In genomic region chr10:88146707-88147477, GRCm38 (mm10) we compare ENCODE assay signal across 8 mouse cellular contexts. TPM values are rescaled to one million over a fixed set of nuclear protein-coding genes. Genes with fewer than 3 reads are reported as not detected.
DNase-seq lines count a peak whose midpoint lies in the region; ATAC-seq and TF ChIP-seq lines count a peak whose summit lies in the region.

Parpbp (minus strand) TSS chr10:88146941.
Nup37 (plus strand) TSS chr10:88146992.

- no peaks in the 10 kb centered on the region for H3K9me3 ChIP-seq in ES-E14 (ENCODE audit: control insufficient read depth, insufficient read depth, low read depth, low read length)
- no peaks in the 10 kb centered on the region for H3K9me3 ChIP-seq in forebrain, embryonic 16.5 days (ENCODE audit: control insufficient read depth, low read length)
- no peaks in the 10 kb centered on the region for H3K9me3 ChIP-seq in lung, embryonic 14.5 days (ENCODE audit: low read depth, low read length)

- peaks cover 0 to 6% of the 10 kb centered on the region in 2 experiments; a peak in 1 of 4 replicates for H3K4me1 ChIP-seq in ES-E14 (ENCODE audit: control insufficient read depth in 2 of 2, insufficient read depth in 2 of 2, low read length in 2 of 2, poor library complexity in 1 of 2)
- peaks cover 16% of the 10 kb centered on the region for H3K4me1 ChIP-seq in forebrain, embryonic 16.5 days (replicated peaks; ENCODE audit: control insufficient read depth, insufficient read depth, low read length)
- H3K4me1 ChIP-seq in lung, embryonic 14.5 days (ENCODE audit: insufficient read depth) = peaks cover 8% of the 10 kb centered on the region
- H3K4me1 ChIP-seq in olfactory bulb, adult 2 months (ENCODE audit: control insufficient read depth, insufficient read depth, low read length) = no peaks in the 10 kb centered on the region

- H3K9ac ChIP-seq in ES-E14 (ENCODE audit: insufficient read depth, low read depth, low read length, poor library complexity, severe bottlenecking) = peak within 1 kb of the TSS; percentile 89
- peak within 1 kb of the TSS; percentile 89 for H3K9ac ChIP-seq in forebrain, embryonic 16.5 days (replicated peaks; ENCODE audit: low read depth, low read length)
- H3K9ac ChIP-seq in lung, embryonic 14.5 days = peak within 1 kb of the TSS; percentile 79

- intact Hi-C loops in heart, postnatal 36 days (cut with DNase I) = loop anchor here (2.0 to 10.0 kb wide), 2 partner anchors 54 to 292 kb away; partner anchors contain the start of genes Igf1 and Washc3

- peak; percentile 73 for DNase-seq in ES-E14 (ENCODE audit: low read depth, low spot score)
- peak; percentile 83 for DNase-seq in cerebellum, adult 11-12 months
- peak; percentile 86 to 90 for DNase-seq in heart, postnatal 36 days
- DNase-seq in layer of hippocampus, adult 2 months (ENCODE audit: low spot score in 2 of 2) = peak; percentile 60 to 85
- peak; percentile 94 for DNase-seq in lung, embryonic 14.5 days
- DNase-seq in thymus, postnatal 0 days (ENCODE audit: low spot score) = peak; percentile 87

- WGBS in forebrain, embryonic 16.5 days = under 1% methylated on average over 53 of the region's 53 CpGs
- under 1% methylated on average over 53 of the region's 53 CpGs for WGBS in lung, embryonic 14.5 days
- under 1% methylated on average over 53 of the region's 53 CpGs for WGBS in olfactory bulb, adult 2 months

- H3K4me3 ChIP-seq in ES-E14 (ENCODE audit: insufficient read depth in 1 of 2, low read depth in 1 of 2, low read length in 2 of 2, poor library complexity in 1 of 2, severe bottlenecking in 1 of 2) = peak within 1 kb of the TSS; percentile 77 to 86
- peak within 1 kb of the TSS; percentile 97 for H3K4me3 ChIP-seq in forebrain, embryonic 16.5 days (replicated peaks; ENCODE audit: low read length)
- peak within 1 kb of the TSS; percentile 84 for H3K4me3 ChIP-seq in layer of hippocampus, adult 2 months
- H3K4me3 ChIP-seq in lung, embryonic 14.5 days (ENCODE audit: low read depth, low read length) = peak within 1 kb of the TSS; percentile 75
- H3K4me3 ChIP-seq in olfactory bulb, adult 2 months (ENCODE audit: insufficient read depth, low read depth, low read length) = peak within 1 kb of the TSS; percentile 80

- H3K27me3 ChIP-seq in forebrain, embryonic 16.5 days (replicated peaks; ENCODE audit: control insufficient read depth, insufficient read depth, low read length) = no peaks in the 10 kb centered on the region
- no peaks in the 10 kb centered on the region for H3K27me3 ChIP-seq in lung, embryonic 14.5 days (ENCODE audit: insufficient read depth, low read length)

- ATAC-seq in forebrain, embryonic 16.5 days = peak; percentile 99
- peak; percentile 99 for ATAC-seq in lung, embryonic 14.5 days (ENCODE audit: insufficient read depth)

- H3K4me2 ChIP-seq in forebrain, embryonic 16.5 days (ENCODE audit: low read length) = peak within 1 kb of the TSS; percentile 94
- peak within 1 kb of the TSS; percentile 78 for H3K4me2 ChIP-seq in lung, embryonic 14.5 days

- in situ Hi-C loops in ES-E14 (cut with MboI; ENCODE audit: low sequenced_read_pairs in 2 of 2, unreplicated experiment in 2 of 2) = no loop called here

- peak; percentile 65; the same call in 1 of the 2 replicates for TF ChIP-seq POLR2A in olfactory bulb, adult 2 months (IDR thresholded peaks at IDR 0.05; ENCODE audit: insufficient read depth, low read depth, low read length)

- peak; percentile 45 for TF ChIP-seq CTCF in layer of hippocampus, adult 2 months (conservative IDR thresholded peaks at IDR 0.05)
- TF ChIP-seq CTCF in lung, embryonic 14.5 days (IDR thresholded peaks at IDR 0.05; ENCODE audit: low read depth) = no peak
- TF ChIP-seq CTCF in olfactory bulb, adult 2 months (IDR thresholded peaks at IDR 0.05; ENCODE audit: insufficient read depth, low read depth, low read length) = no peak

- H3K27ac ChIP-seq in ES-E14 (ENCODE audit: insufficient read depth, low read depth, low read length, poor library complexity, severe bottlenecking) = no peak within 1 kb of the TSS
- H3K27ac ChIP-seq in forebrain, embryonic 16.5 days (ENCODE audit: low read length) = no peak within 1 kb of the TSS
- peak within 1 kb of the TSS; percentile 79 for H3K27ac ChIP-seq in layer of hippocampus, adult 2 months
- 0 out of 2 replicates have a peak within 1 kb of the TSS, but pooled peaks have one; percentile 19 for H3K27ac ChIP-seq in lung, embryonic 14.5 days (ENCODE audit: low read depth)
- no peak within 1 kb of the TSS for H3K27ac ChIP-seq in olfactory bulb, adult 2 months (ENCODE audit: insufficient read depth, low read depth, low read length)

- H3K36me3 ChIP-seq in ES-E14 (ENCODE audit: control insufficient read depth, insufficient read depth, low read length, poor library complexity, severe bottlenecking) = peaks cover 6% of the 10 kb centered on the region
- peaks cover 4% of the 10 kb centered on the region; the same call in 1 of the 2 replicates for H3K36me3 ChIP-seq in forebrain, embryonic 16.5 days (ENCODE audit: control insufficient read depth, insufficient read depth)
- peaks cover 34% of the 10 kb centered on the region for H3K36me3 ChIP-seq in lung, embryonic 14.5 days (ENCODE audit: insufficient read depth)

TF ChIP-seq in ES-E14, 5 proteins besides CTCF, POLR2A, EP300 and RAD21:
- no peak for TF ChIP-seq MAFK (IDR thresholded peaks at IDR 0.05; ENCODE audit: insufficient read depth, low read depth, low read length)
- TF ChIP-seq ZNF384 (IDR thresholded peaks at IDR 0.05; ENCODE audit: low read depth, low read length) = no peak
- no peak for TF ChIP-seq ZC3H11A (IDR thresholded peaks at IDR 0.05; ENCODE audit: borderline replicate concordance, low read depth, low read length)
- peak; percentile 70; the same call in 1 of the 2 replicates for TF ChIP-seq HCFC1 (IDR thresholded peaks at IDR 0.05; ENCODE audit: borderline replicate concordance, insufficient read depth, low read length)
- TF ChIP-seq CHD2 (IDR thresholded peaks at IDR 0.05; ENCODE audit: low read depth, low read length) = peak; percentile 89

RNA-seq across cellular contexts. Expression of gene Parpbp, which starts in this region (rescaled TPM):
- total RNA-seq in ES-E14 (2012; rRNA removed) = 19.4 TPM in 2 replicates
- polyA plus RNA-seq in forebrain, embryonic 16.5 days (2015; fragmentation: Nextera tagmentation; extraction: Ambion mirVana) = 4.1 and 4.6 TPM in 2 replicates
- under 1 TPM; 0.64 to 0.81 TPM for total RNA-seq in heart, postnatal 36 days (2021)
- under 1 TPM; 0.59 to 0.64 TPM for total RNA-seq in layer of hippocampus, adult 2 months (2021)
- polyA plus RNA-seq in lung, embryonic 14.5 days (2014; fragmentation: Nextera tagmentation; extraction: Ambion mirVana) = 17.8 and 22.1 TPM in 2 replicates
- polyA plus RNA-seq in olfactory bulb, adult 2 months (2012; ENCODE audit: insufficient read depth, insufficient read length, low replicate concordance, missing spikeins) = not detected in 2 replicates
- polyA plus RNA-seq in thymus, postnatal 0 days (2015; fragmentation: Nextera tagmentation; extraction: Ambion mirVana) = 12.1 and 13.3 TPM in 2 replicates

RNA-seq across cellular contexts. Expression of gene Nup37, which starts in this region (rescaled TPM):
- total RNA-seq in ES-E14 (2012; rRNA removed) = 53.9 and 69.3 TPM in 2 replicates
- 35.6 and 38.7 TPM in 2 replicates for polyA plus RNA-seq in forebrain, embryonic 16.5 days (2015; fragmentation: Nextera tagmentation; extraction: Ambion mirVana)
- 1 to 10 TPM; 6.7 TPM for total RNA-seq in heart, postnatal 36 days (2021)
- 1 to 10 TPM; 8.0 to 8.4 TPM for total RNA-seq in layer of hippocampus, adult 2 months (2021)
- polyA plus RNA-seq in lung, embryonic 14.5 days (2014; fragmentation: Nextera tagmentation; extraction: Ambion mirVana) = 104 and 109 TPM in 2 replicates
- polyA plus RNA-seq in olfactory bulb, adult 2 months (2012; ENCODE audit: insufficient read depth, insufficient read length, low replicate concordance, missing spikeins) = not detected in 2 replicates
- polyA plus RNA-seq in thymus, postnatal 0 days (2015; fragmentation: Nextera tagmentation; extraction: Ambion mirVana) = 98.9 and 108 TPM in 2 replicates

Comparison
In these comparisons a context has a peak if more than half of its experiments do, and no peak if none do; other contexts are left out.
1. RNA of gene Parpbp (total RNA-seq): 19.4 TPM in ES-E14; 0.64 to 0.81 TPM in heart, postnatal 36 days and 0.59 to 0.64 TPM in layer of hippocampus, adult 2 months; every median in the first group is over 10 times any median in the second.
2. RNA of gene Nup37 (polyA plus RNA-seq): 104 to 109 TPM in lung, embryonic 14.5 days, 98.9 to 108 TPM in thymus, postnatal 0 days and 35.6 to 38.7 TPM in forebrain, embryonic 16.5 days; not detected in olfactory bulb, adult 2 months; every median in the first group is over 10 times any median in the second.
3. H3K27ac ChIP-seq: peak in layer of hippocampus, adult 2 months (single experiment) and lung, embryonic 14.5 days (single experiment); none in ES-E14 (single experiment), forebrain, embryonic 16.5 days (single experiment) and olfactory bulb, adult 2 months (single experiment).
4. Peak in every context shown above with its lines, with median percentiles within 50 percentile points of each other: DNase-seq, H3K4me3 ChIP-seq and H3K9ac ChIP-seq.